Mouse (Mus musculus) heart, embryonic 14.5 days (tissue): ENCODE measurements at regions not wholly inside any gene's neighbourhood (a gene's known extent, or its start where the extent isn't known, plus 50 kb on each side); places are given as distances from the start of the nearest gene placed in this dataset.

Experiments used
- ATAC-seq: fragments of 200-750 bp; cut with Nextera tagmentation; 2 replicates; pipeline ENCODE4 v1.8.0; 2017; ENCODE audit warnings: low read depth, moderate TSS enrichment; ENCODE audit not compliant: insufficient number of reproducible peaks, insufficient read depth, low FRiP score
- H3K27ac ChIP-seq, 2 experiments: fragments of 200-500 bp in 1 of 2; fragments of 300-500 bp in 1 of 2; sonication (generic) in 1 of 2; replicated peaks in 1 of 2; 2 replicates each; pipeline ENCODE4 v1.5.1; 2012 to 2014; ENCODE audit warnings: low read depth in 2 of 2, low read length in 2 of 2, control low read depth in 1 of 2, mild to moderate bottlenecking in 1 of 2, mixed read lengths in 1 of 2; ENCODE audit not compliant: control insufficient read depth in 1 of 2, insufficient read depth in 1 of 2
- H3K27me3 ChIP-seq: fragments of 300-500 bp; sonication (generic); 2 replicates; pipeline ENCODE4 v1.6.1; 2014; ENCODE audit warnings: mild to moderate bottlenecking, low read length, control low read depth; ENCODE audit not compliant: control insufficient read depth, insufficient read depth
- H3K36me3 ChIP-seq: fragments of 300-500 bp; sonication (generic); 2 replicates; pipeline ENCODE4 v1.6.1; 2014; ENCODE audit warnings: mild to moderate bottlenecking, control low read depth, low read length, mixed read lengths; ENCODE audit not compliant: control insufficient read depth, insufficient read depth
- H3K4me1 ChIP-seq, 2 experiments: fragments of 200-500 bp in 1 of 2; fragments of 300-500 bp in 1 of 2; sonication (generic) in 1 of 2; 2 replicates each; pipeline ENCODE4 v1.6.1; 2012 to 2014; ENCODE audit warnings: low read length in 2 of 2, control low read depth in 1 of 2, mixed read lengths in 1 of 2; ENCODE audit not compliant: control insufficient read depth in 2 of 2, insufficient read depth in 2 of 2
- H3K4me2 ChIP-seq: fragments of 300-500 bp; sonication (generic); 2 replicates; pipeline ENCODE4 v1.6.1; 2014; ENCODE audit warnings: mild to moderate bottlenecking, low read length
- H3K4me3 ChIP-seq, 2 experiments: fragments of 200-500 bp in 1 of 2; fragments of 300-500 bp in 1 of 2; sonication (generic) in 1 of 2; 2 replicates each; pipeline ENCODE4 v1.5.1; 2012 to 2014; ENCODE audit warnings: low read length in 2 of 2, mild to moderate bottlenecking in 2 of 2, control low read depth in 1 of 2, low read depth in 1 of 2, moderate library complexity in 1 of 2; ENCODE audit not compliant: control insufficient read depth in 1 of 2, insufficient read depth in 1 of 2
- H3K9ac ChIP-seq: fragments of 300-500 bp; sonication (generic); 2 replicates; pipeline ENCODE4 v1.6.1; 2014; ENCODE audit warnings: mild to moderate bottlenecking, low read length
- H3K9me3 ChIP-seq: fragments of 300-500 bp; sonication (generic); 2 replicates; pipeline ENCODE4 v1.6.1; 2016; ENCODE audit warnings: low read length, control low read depth; ENCODE audit not compliant: control insufficient read depth
- WGBS: fragments of 180-500 bp; shearing (Covaris S2); extraction: QIAGEN DNeasy Blood & Tissue Kit; methylation state at CpG from one replicate; pipeline ENCODE4 v1.1.7; 2014; 5-methylcytosine and 5-hydroxymethylcytosine counted together

GRCm38 (mm10) chr14:120146908-120147770 lies 104.9 kb upstream of the Oxgr1 start:
- H3K4me3 ChIP-seq, result no peak overlapping the region
- no peaks in the 10 kb centered on the region for H3K27me3 ChIP-seq
- no peak for ATAC-seq
- H3K36me3 ChIP-seq, result no peaks in the 10 kb centered on the region
- peaks cover 3 to 4% of the 10 kb centered on the region in 2 experiments; a peak in 3 of 4 replicates for H3K4me1 ChIP-seq
- no peak overlapping the region for H3K27ac ChIP-seq
- no peak overlapping the region for H3K9ac ChIP-seq
- H3K9me3 ChIP-seq, result no peaks in the 10 kb centered on the region
- 73% methylated on average over 8 of the region's 8 CpGs for WGBS
- H3K4me2 ChIP-seq, result no peak overlapping the region

GRCm38 (mm10) chr14:120148803-120149202 lies 106.6 kb upstream of the Oxgr1 start:
- Histone ChIP-seq H3K27me3 (no peaks in the 10 kb centered on the region), H3K4me3 (no peak overlapping the region), H3K4me1 (peaks cover 3 to 4% of the 10 kb centered on the region in 2 experiments; a peak in 3 of 4 replicates), H3K36me3 (no peaks in the 10 kb centered on the region), H3K27ac (no peak overlapping the region), H3K9ac (no peak overlapping the region), H3K9me3 (no peaks in the 10 kb centered on the region), H3K4me2 (no peak overlapping the region)
- 82% methylated on average over 11 of the region's 11 CpGs for WGBS
- ATAC-seq, result no peak

- 82% methylated on average over 11 of the region's 11 CpGs for WGBS
These were observed 107.1 kb upstream of the Oxgr1 start for GRCm38 (mm10) chr14:120149341-120149741.

GRCm38 (mm10) chr14:120150589-120150988 lies 108.4 kb upstream of the Oxgr1 start:
- H3K4me3 ChIP-seq, result no peak overlapping the region
- H3K27ac ChIP-seq, result no peak overlapping the region
- H3K36me3 ChIP-seq, result no peaks in the 10 kb centered on the region
- no peak overlapping the region for H3K9ac ChIP-seq
- no peak for ATAC-seq
- H3K4me1 ChIP-seq, result peaks cover 3 to 13% of the 10 kb centered on the region in 2 experiments; a peak in 3 of 4 replicates
- 89% methylated on average over 1 of the region's 1 CpGs for WGBS
- no peak overlapping the region for H3K4me2 ChIP-seq
- H3K27me3 ChIP-seq, result no peaks in the 10 kb centered on the region
- H3K9me3 ChIP-seq, result no peaks in the 10 kb centered on the region

More at GRCm38 (mm10) chr14:120149341-120149741, 107.1 kb upstream of the Oxgr1 start:
- H3K27me3 ChIP-seq, result no peaks in the 10 kb centered on the region
- no peaks in the 10 kb centered on the region for H3K9me3 ChIP-seq
- ATAC-seq, result no peak
- H3K4me2 ChIP-seq, result no peak overlapping the region
- no peak overlapping the region for H3K27ac ChIP-seq
- H3K36me3 ChIP-seq, result no peaks in the 10 kb centered on the region
- peaks cover 2 to 3% of the 10 kb centered on the region in 2 experiments; a peak in 3 of 4 replicates for H3K4me1 ChIP-seq
- no peak overlapping the region for H3K9ac ChIP-seq
- H3K4me3 ChIP-seq, result no peak overlapping the region

GRCm38 (mm10) chr14:120154413-120154812 lies 112.2 kb upstream of the Oxgr1 start:
- Histone ChIP-seq H3K27me3 (no peaks in the 10 kb centered on the region), H3K9me3 (no peaks in the 10 kb centered on the region), H3K4me2 (no peak overlapping the region), H3K27ac (no peak overlapping the region), H3K36me3 (no peaks in the 10 kb centered on the region), H3K4me1 (peaks cover 10 to 19% of the 10 kb centered on the region in 2 experiments), H3K9ac (no peak overlapping the region), H3K4me3 (no peak overlapping the region)
- ATAC-seq, result no peak
- 49% methylated on average over 7 of the region's 7 CpGs for WGBS

GRCm38 (mm10) chr14:120164184-120164583 lies 111.3 kb upstream of the Mbnl2 start:
- H3K4me1 ChIP-seq, result peaks cover 0 to 2% of the 10 kb centered on the region in 2 experiments; a peak in 1 of 4 replicates
- H3K9me3 ChIP-seq, result no peaks in the 10 kb centered on the region
- 38% methylated on average over 2 of the region's 2 CpGs for WGBS
- no peak overlapping the region for H3K27ac ChIP-seq
- H3K4me2 ChIP-seq, result no peak overlapping the region
- H3K9ac ChIP-seq, result no peak overlapping the region
- H3K4me3 ChIP-seq, result no peak overlapping the region
- H3K27me3 ChIP-seq, result no peaks in the 10 kb centered on the region
- H3K36me3 ChIP-seq, result no peaks in the 10 kb centered on the region
- ATAC-seq, result no peak

- no peaks in the 10 kb centered on the region for H3K36me3 ChIP-seq
- WGBS, result 65% methylated on average over 10 of the region's 10 CpGs
- no peak overlapping the region for H3K27ac ChIP-seq
- H3K9ac ChIP-seq, result no peak overlapping the region
- H3K4me3 ChIP-seq, result no peak overlapping the region
- H3K4me1 ChIP-seq, result peaks cover 0 to 2% of the 10 kb centered on the region in 2 experiments; a peak in 1 of 4 replicates
- H3K9me3 ChIP-seq, result no peaks in the 10 kb centered on the region
- no peak overlapping the region for H3K4me2 ChIP-seq
- ATAC-seq, result no peak
- H3K27me3 ChIP-seq, result no peaks in the 10 kb centered on the region
These were observed 109.9 kb upstream of the Mbnl2 start for GRCm38 (mm10) chr14:120165496-120166045.
